Mouse (Mus musculus) frontal cortex, postnatal 36 days (tissue): ENCODE measurements at regions not wholly inside any gene's neighbourhood (a gene's known extent, or its start where the extent isn't known, plus 50 kb on each side); places are given as distances from the start of the nearest gene placed in this dataset.

Experiments
- DNase-seq, 2 experiments: peaks; one replicate each; pipeline ENCODE4 v3.0.0; 2022; ENCODE audit warnings: low spot score in 2 of 2

DNA sequence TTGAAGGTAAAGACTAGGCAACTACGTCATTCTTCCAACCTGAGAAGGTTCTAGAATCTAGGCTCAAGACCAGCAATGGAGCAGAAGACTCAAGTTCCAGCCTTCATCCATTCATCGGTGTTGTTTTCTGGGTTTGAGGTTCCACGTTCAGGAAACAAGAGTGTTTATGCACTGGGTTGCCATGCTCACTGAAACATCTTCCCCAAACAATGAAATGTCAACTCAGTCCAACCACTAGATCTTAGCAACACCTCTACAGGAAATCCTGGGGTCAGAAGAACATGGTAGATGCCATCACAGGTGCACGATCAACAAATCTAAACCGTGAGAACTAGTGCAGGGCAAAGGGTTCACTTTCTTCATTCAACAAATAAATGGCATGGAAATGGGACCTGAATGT lies 304.8 kb upstream of the Klf3 start:
- no peak for DNase-seq

DNA sequence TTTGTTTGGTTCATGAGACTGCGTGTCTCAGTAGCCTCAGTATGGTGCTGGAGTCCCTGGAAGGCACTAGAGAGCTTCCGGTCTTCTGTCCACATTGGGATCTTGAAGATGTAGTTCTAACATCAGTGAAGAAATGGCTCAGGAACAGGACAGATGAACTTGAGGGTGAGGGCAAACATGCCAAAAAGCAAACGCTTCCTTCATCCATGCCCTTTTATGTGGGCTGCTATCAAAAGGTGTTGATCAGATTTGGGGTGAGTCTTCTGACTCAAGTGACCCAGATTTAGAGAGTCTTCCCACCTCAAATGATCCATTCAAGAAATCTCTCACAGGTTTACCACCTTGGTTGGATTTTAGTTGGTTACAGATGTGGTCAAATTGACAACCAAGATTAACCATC lies 304.1 kb upstream of the Klf3 start:
- no peak for DNase-seq

DNA sequence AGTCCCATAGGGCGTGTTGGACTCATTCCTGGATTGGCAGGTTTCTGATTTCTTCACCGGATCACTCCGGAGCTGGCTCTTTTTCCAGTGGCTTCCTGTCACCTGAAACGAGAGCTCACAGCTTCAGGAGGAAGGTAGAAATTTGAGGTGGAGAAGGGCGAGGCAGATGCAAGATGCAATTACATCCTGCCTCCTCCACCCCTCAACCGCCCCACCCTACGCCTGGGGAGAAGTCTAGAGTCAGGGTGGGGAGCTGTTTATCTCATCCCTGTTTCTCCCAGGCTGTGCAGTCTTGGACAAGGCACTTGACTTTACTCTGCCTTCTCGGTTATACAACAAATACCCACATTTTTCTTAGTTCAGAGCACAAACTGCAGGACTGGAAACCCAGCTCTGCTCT lies 302.8 kb upstream of the Klf3 start:
- no peak for DNase-seq

DNA sequence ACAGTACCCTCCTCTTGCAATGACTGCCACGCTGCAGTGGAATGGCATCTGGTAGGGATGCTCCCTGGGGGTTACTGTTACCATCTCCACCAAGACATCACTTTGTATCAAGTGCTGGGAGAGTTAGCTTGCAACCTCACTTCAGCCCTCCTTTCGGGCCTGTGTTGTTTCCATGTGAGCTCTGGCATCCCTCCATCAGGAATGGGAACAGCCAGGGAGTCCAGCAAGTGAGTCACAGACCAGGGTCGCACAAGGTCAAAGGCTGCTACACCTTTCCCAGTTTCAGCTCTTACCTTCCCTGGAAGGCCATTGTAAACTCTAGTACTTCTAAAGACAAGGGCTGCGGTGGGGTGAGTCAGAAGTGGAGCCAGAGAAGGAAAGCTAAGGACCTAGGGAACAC lies 302.3 kb upstream of the Klf3 start:
- no peak for DNase-seq

DNA sequence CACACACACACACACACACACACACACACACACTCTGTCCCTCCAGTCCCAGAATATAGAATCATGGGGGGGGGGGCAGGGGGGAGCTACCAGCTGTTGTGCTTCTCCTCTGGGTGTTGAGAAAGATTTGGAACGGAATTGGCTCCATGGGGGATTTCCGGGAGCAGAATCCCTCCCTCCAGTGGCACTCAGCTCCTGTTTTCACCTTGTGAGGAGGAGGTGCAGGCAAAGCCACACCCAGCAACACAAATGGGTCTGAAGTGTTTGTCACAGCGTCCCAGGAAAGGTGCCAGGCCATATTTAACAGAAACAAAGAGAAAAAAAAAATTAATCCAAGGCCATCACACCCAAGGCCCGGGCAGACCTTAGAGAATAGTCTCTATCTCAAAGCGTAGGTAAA lies 301.4 kb upstream of the Klf3 start:
- no peak for DNase-seq

- DNase-seq = peak in 1 of 2 experiments; percentile 31
Measured at GRCm38 (mm10) chr5:64503514-64503913, 299.7 kb upstream of the Klf3 start.

GRCm38 (mm10) chr5:64504507-64504906 lies 298.7 kb upstream of the Klf3 start:
- no peak for DNase-seq

GRCm38 (mm10) chr5:64505227-64505834 lies 297.9 kb upstream of the Klf3 start:
- DNase-seq = no peak

DNA sequence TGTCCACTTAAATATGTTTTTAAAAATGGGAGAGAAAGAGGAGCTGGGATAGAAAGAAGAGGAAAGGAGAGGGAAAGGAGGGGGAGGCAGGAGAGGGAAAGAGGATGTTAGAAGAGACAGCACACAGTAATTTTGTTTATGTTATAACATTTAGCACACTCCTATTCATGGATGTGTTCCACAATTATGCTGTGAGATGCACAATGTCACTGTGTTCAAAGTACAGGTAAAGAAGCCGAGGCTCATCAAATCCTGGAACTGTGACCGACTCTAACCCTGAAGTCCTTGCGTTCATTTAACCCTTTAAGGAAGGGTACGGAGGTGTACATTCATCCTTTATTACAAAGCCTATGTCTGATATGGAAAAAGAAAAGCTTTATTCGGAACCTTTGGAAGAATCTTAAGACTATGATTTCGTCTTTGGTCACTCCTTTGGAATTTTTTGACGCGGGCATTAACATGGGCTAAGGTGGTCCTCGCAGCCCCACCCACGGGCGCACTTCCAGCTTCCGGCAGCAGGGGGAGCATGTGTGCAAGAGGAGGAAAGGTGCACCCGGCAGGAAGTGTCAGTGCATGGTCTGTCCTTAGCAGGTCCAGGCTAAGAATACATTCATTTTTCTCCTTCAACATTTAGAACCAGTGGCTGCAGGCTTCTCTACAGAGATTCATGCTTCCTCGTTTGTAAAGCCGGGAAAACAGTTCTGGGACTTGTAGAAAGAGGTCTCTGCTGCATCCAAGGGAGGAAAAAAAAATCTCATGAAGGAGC lies 297.2 kb upstream of the Klf3 start:
- peak; percentile 74 to 81 for DNase-seq

GRCm38 (mm10) chr5:64508565-64508964 lies 294.6 kb upstream of the Klf3 start:
- DNase-seq = peak in 1 of 2 experiments; percentile 42

- DNase-seq = peak; percentile 63 to 69
Measured at GRCm38 (mm10) chr5:64513155-64513945, 289.8 kb upstream of the Klf3 start.

DNA sequence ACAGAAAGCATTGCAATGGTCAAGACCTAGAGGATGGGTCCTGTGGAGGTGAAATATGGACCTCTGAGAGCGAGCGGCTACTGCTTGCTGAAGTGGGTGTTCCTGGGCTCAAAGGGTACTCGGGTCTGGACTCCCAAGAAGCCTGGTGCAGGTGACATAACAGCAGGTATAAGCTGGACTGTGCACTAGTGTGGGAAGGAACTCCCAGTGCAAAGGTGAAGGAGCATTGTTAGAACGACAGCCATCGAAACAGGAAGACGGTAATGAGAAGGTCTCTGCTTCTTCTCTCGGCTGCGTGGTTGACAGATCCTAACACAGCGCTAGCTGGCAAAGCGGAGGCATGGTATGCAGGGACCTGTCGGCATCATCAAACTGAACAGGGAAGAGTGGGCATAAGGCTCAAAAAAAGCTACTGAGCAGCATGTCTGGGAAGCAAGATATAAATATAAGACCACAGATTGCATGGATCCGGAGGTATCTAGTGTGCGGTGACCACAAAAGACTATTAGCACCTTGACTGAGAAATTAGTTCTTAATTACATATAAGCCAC lies 287.0 kb upstream of the Klf3 start:
- DNase-seq = peak in 1 of 2 experiments; percentile 26

DNA sequence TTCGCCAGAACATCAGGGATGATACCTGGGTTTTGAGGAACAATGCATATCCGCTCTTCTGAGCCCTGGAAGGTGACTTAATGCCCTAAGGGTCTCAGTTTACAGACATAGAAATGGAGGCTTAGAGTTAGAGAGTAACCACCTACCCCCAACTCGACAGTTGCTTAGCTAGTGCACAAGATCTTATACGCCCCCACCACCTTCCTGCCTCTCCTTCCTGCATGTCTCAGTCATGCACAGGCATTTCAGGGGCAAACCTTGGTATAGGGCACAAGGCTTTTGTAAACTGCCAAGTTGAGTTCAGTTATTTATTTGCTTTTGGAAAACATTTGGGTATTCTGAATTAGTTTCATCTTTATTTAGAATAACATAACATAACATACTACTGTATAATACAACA lies 285.9 kb upstream of the Klf3 start:
- DNase-seq = no peak

GRCm38 (mm10) chr5:64517835-64518234 lies 285.4 kb upstream of the Klf3 start:
- no peak for DNase-seq

- DNase-seq = no peak
Measured at GRCm38 (mm10) chr5:64519036-64519435, 284.2 kb upstream of the Klf3 start.

DNA sequence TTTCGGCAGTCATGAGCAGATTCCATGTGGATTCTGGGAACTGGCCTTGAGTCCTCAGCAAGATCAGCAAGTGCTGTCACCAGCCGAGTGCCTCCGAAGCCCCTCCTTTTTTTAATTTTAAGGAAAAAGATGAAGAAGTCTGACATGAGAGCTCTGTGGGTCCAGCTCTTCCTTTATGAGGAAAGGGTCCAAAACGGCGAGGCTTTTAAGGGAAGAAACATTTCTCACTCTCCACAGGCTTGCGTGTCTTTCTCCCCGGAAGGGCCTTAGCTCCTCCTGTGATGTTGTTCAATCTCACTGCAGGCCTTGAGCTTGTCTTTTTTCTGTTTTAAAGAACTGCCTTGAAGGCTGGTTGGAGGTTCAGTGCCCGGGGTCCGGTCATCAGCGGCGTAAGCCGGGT lies 283.5 kb upstream of the Klf3 start:
- no peak for DNase-seq

- DNase-seq = no peak
Measured at GRCm38 (mm10) chr5:64521401-64521800, 281.8 kb upstream of the Klf3 start.

DNA sequence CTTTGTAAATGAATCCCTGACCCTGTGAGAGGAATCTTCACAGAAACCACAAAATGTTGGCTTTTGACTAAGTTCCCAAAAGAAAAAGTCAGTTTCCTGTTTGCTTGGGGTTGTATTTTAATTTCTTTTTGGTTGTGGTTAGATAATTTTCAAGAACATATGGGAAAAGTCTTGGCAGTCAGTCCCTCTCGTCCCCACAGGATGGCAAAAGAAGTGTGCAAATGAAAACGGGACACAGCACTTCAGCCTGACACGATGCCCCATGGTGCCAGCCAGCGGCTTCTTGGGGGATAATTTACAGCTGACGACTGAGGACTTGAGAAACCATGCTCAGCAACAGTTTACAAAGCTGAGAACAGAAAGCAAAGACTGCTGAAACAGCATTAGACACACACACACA lies 281.2 kb upstream of the Klf3 start:
- no peak for DNase-seq

DNA sequence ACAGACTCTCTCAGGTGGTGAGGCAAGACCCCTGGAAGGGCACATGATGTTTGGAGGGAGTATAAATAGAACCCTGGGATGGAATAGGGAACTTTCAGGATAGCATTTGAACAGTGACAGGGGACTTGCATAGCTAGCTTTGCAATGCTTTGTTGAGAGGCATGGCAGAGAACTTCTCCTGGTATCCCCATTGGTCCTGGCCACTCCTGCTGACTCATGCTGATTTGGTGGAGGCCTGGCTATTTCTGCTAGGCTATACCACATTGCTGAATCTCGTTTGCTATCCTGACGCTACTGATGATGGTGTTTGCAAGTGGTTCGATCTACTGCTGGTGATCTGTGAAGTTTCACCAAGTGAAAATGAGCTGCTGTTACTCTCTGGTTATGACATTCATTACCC lies 276.7 kb upstream of the Klf3 start:
- no peak for DNase-seq

GRCm38 (mm10) chr5:64527962-64528361 lies 275.2 kb upstream of the Klf3 start:
- DNase-seq = no peak

DNA sequence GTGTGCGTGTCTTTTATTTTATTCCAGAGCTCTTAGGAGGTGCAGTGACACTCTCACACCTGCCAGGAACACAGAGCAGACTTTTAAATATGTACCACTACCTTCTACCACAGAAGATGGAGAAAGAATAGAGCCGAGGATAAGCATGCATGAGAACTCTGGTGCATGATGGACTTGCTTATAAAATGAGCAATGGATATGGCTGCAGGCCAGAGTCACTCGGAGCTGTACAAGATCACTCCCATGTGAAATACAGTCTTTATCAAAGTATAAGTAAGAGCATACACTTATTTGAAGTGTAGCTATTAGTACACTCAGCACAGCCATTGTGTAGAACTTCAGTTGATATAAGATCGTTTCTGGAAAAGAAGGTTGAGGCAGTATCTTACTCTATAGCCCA lies 268.8 kb upstream of the Klf3 start:
- no peak for DNase-seq

GRCm38 (mm10) chr5:64534947-64535346 lies 268.2 kb upstream of the Klf3 start:
- DNase-seq = no peak

GRCm38 (mm10) chr5:64535546-64535945 lies 267.6 kb upstream of the Klf3 start:
- DNase-seq = no peak
